Mouse (Mus musculus): Measurements from ENCODE around the gene Mark1.

GRCm38 (mm10) chr1:184872069-184872819, 127.1 kb downstream of the Mark1 start:
- TF ChIP-seq TAL1 (conservative IDR thresholded peaks at IDR 0.05; ENCODE audit: low read depth, low read length) (no peak), CTCF (IDR thresholded peaks at IDR 0.05; ENCODE audit: low read depth, low read length) (no peak), GATA1 (IDR thresholded peaks at IDR 0.05; ENCODE audit: borderline replicate concordance, low read length) (no peak), GATA2 (IDR thresholded peaks at IDR 0.05; ENCODE audit: borderline replicate concordance, low read depth, low read length) (no peak)

Measured in G1E (cell line).